Mouse (Mus musculus) limb, embryonic 10.5 days (tissue): ENCODE measurements at regions not wholly inside any gene's neighbourhood (a gene's known extent, or its start where the extent isn't known, plus 50 kb on each side); places are given as distances from the start of the nearest gene placed in this dataset.
A peak's percentile ranks its signal among the peaks of the same experiment; 100 is the strongest.
"Not testable (repeated sequence)": the region's sequence is repeated elsewhere in the genome, so short reads cannot be mapped to it uniquely, and the experiment has no call there.

ENCODE experiments used
- DNase-seq: peaks from one replicate; pipeline ENCODE4 v3.0.0-alpha.2; 2017; ENCODE audit warnings: low spot score
- H3K27ac ChIP-seq: fragments of 300-500 bp; sonication (generic); 2 replicates; pipeline ENCODE4 v1.5.1; 2016; ENCODE audit warnings: mild to moderate bottlenecking
- H3K27me3 ChIP-seq: fragments of 300-500 bp; sonication (generic); 2 replicates; pipeline ENCODE4 v1.6.1; 2016; ENCODE audit warnings: low read depth, mild to moderate bottlenecking; ENCODE audit not compliant: poor library complexity, severe bottlenecking
- H3K36me3 ChIP-seq: fragments of 300-500 bp; sonication (generic); 2 replicates; pipeline ENCODE4 v1.6.1; 2016; ENCODE audit warnings: mild to moderate bottlenecking, moderate library complexity
- H3K4me1 ChIP-seq: fragments of 300-500 bp; sonication (generic); 2 replicates; pipeline ENCODE4 v1.6.1; 2016
- H3K4me3 ChIP-seq: fragments of 300-500 bp; sonication (generic); 2 replicates; pipeline ENCODE4 v1.5.1; 2016; ENCODE audit warnings: mild to moderate bottlenecking, moderate library complexity
- H3K9me3 ChIP-seq: fragments of 300-500 bp; sonication (generic); replicated peaks from 2 replicates; pipeline ENCODE4 v1.6.1; 2016; ENCODE audit warnings: mild to moderate bottlenecking
- WGBS: fragments of 180-500 bp; shearing (Covaris S2); methylation state at CpG from one replicate; pipeline ENCODE4 v1.1.7; 2016; 5-methylcytosine and 5-hydroxymethylcytosine counted together

- DNase-seq, result no peak
- Histone ChIP-seq H3K36me3 (no peaks in the 10 kb centered on the region), H3K4me1 (0 out of 2 replicates have a peak, but pooled peaks cover 4% of the 10 kb centered on the region), H3K4me3 (no peak overlapping the region), H3K27ac (no peak overlapping the region), H3K9me3 (no peaks in the 10 kb centered on the region), H3K27me3 (no peaks in the 10 kb centered on the region)
- 85% methylated on average over 3 of the region's 3 CpGs for WGBS
These were observed 195.2 kb upstream of the Ccdc54 start for GRCm38 (mm10) chr16:50786199-50786598.

- H3K4me3 ChIP-seq, result no peak overlapping the region
- 0 out of 2 replicates have a peak, but pooled peaks cover 4% of the 10 kb centered on the region for H3K4me1 ChIP-seq
- H3K27me3 ChIP-seq, result no peaks in the 10 kb centered on the region
- H3K36me3 ChIP-seq, result no peaks in the 10 kb centered on the region
- no peak for DNase-seq
- no peaks in the 10 kb centered on the region for H3K9me3 ChIP-seq
- WGBS, result 92% methylated on average over 1 of the region's 1 CpGs
- no peak overlapping the region for H3K27ac ChIP-seq
These were observed 194.4 kb upstream of the Ccdc54 start for GRCm38 (mm10) chr16:50785384-50785783.

- WGBS, result 94% methylated on average over 3 of the region's 3 CpGs
- no peak overlapping the region for H3K27ac ChIP-seq
- 0 out of 2 replicates have a peak, but pooled peaks cover 4% of the 10 kb centered on the region for H3K4me1 ChIP-seq
- H3K9me3 ChIP-seq, result no peaks in the 10 kb centered on the region
- no peaks in the 10 kb centered on the region for H3K36me3 ChIP-seq
- DNase-seq, result no peak
- H3K27me3 ChIP-seq, result no peaks in the 10 kb centered on the region
- no peak overlapping the region for H3K4me3 ChIP-seq
These were observed 193.8 kb upstream of the Ccdc54 start for GRCm38 (mm10) chr16:50784651-50785228.

- WGBS, result 70% methylated on average over 20 of the region's 20 CpGs
- DNase-seq, result no peak
- H3K9me3 ChIP-seq, result no peaks in the 10 kb centered on the region
These were observed 193.1 kb upstream of the Ccdc54 start for GRCm38 (mm10) chr16:50783784-50784650.

GRCm38 (mm10) chr16:50783240-50783639, 192.3 kb upstream of the Ccdc54 start:
- 0 out of 2 replicates have a peak, but pooled peaks cover 4% of the 10 kb centered on the region for H3K4me1 ChIP-seq
- DNase-seq, result no peak
- 59% methylated on average over 6 of the region's 6 CpGs for WGBS

More at GRCm38 (mm10) chr16:50783784-50784650, 193.1 kb upstream of the Ccdc54 start:
- Histone ChIP-seq H3K36me3 (no peaks in the 10 kb centered on the region), H3K4me1 (0 out of 2 replicates have a peak, but pooled peaks cover 4% of the 10 kb centered on the region), H3K27me3 (no peaks in the 10 kb centered on the region), H3K4me3 (no peak overlapping the region), H3K27ac (no peak overlapping the region)

GRCm38 (mm10) chr16:50779030-50779784, 188.3 kb upstream of the Ccdc54 start:
- 0 out of 2 replicates have a peak, but pooled peaks cover 4% of the 10 kb centered on the region for H3K4me1 ChIP-seq
- no peak for DNase-seq
- H3K36me3 ChIP-seq, result no peaks in the 10 kb centered on the region
- H3K27me3 ChIP-seq, result no peaks in the 10 kb centered on the region
- 40% methylated on average over 6 of the region's 6 CpGs for WGBS
- H3K9me3 ChIP-seq, result no peaks in the 10 kb centered on the region
- no peak overlapping the region for H3K4me3 ChIP-seq
- no peak overlapping the region for H3K27ac ChIP-seq

More at GRCm38 (mm10) chr16:50783240-50783639, 192.3 kb upstream of the Ccdc54 start:
- Histone ChIP-seq H3K4me3 (no peak overlapping the region), H3K36me3 (no peaks in the 10 kb centered on the region), H3K27me3 (no peaks in the 10 kb centered on the region), H3K27ac (no peak overlapping the region), H3K9me3 (no peaks in the 10 kb centered on the region)

- H3K4me3 ChIP-seq, H3K4me1 ChIP-seq, H3K36me3 ChIP-seq, H3K9me3 ChIP-seq, DNase-seq, H3K27ac ChIP-seq, H3K27me3 ChIP-seq: not testable (repeated sequence)
- 96% methylated on average over 12 of the region's 12 CpGs for WGBS
These were observed 183.7 kb upstream of the Ccdc54 start for GRCm38 (mm10) chr16:50774699-50775098.

- WGBS, result 92% methylated on average over 11 of the region's 11 CpGs
- no peak overlapping the region for H3K27ac ChIP-seq
- 0 out of 2 replicates have a peak, but pooled peaks cover 4% of the 10 kb centered on the region for H3K4me1 ChIP-seq
- no peak for DNase-seq
- H3K9me3 ChIP-seq, result no peaks in the 10 kb centered on the region
- H3K27me3 ChIP-seq, result no peaks in the 10 kb centered on the region
- no peak overlapping the region for H3K4me3 ChIP-seq
- no peaks in the 10 kb centered on the region for H3K36me3 ChIP-seq
These were observed 175.3 kb upstream of the Ccdc54 start for GRCm38 (mm10) chr16:50766055-50766770.

- Histone ChIP-seq H3K27ac (no peak overlapping the region), H3K9me3 (no peaks in the 10 kb centered on the region), H3K27me3 (no peaks in the 10 kb centered on the region), H3K36me3 (no peaks in the 10 kb centered on the region), H3K4me3 (no peak overlapping the region), H3K4me1 (0 out of 2 replicates have a peak, but pooled peaks cover 4% of the 10 kb centered on the region)
- no peak for DNase-seq
- 76% methylated on average over 3 of the region's 3 CpGs for WGBS
These were observed 171.1 kb upstream of the Ccdc54 start for GRCm38 (mm10) chr16:50762096-50762495.

- 92% methylated on average over 5 of the region's 5 CpGs for WGBS
- Histone ChIP-seq H3K27ac (no peak overlapping the region), H3K4me1 (0 out of 2 replicates have a peak, but pooled peaks cover 4% of the 10 kb centered on the region), H3K27me3 (no peaks in the 10 kb centered on the region), H3K36me3 (no peaks in the 10 kb centered on the region), H3K4me3 (no peak overlapping the region), H3K9me3 (no peaks in the 10 kb centered on the region)
- DNase-seq, result no peak
These were observed 169.0 kb upstream of the Ccdc54 start for GRCm38 (mm10) chr16:50759979-50760378.

GRCm38 (mm10) chr16:50756696-50757095, 165.7 kb upstream of the Ccdc54 start:
- H3K27ac ChIP-seq, result no peak overlapping the region
- H3K4me1 ChIP-seq, result peaks cover 19% of the 10 kb centered on the region
- no peaks in the 10 kb centered on the region for H3K27me3 ChIP-seq
- H3K9me3 ChIP-seq, result no peaks in the 10 kb centered on the region
- DNase-seq, result peak; percentile 47
- H3K36me3 ChIP-seq, result no peaks in the 10 kb centered on the region
- 48% methylated on average over 4 of the region's 4 CpGs for WGBS
- no peak overlapping the region for H3K4me3 ChIP-seq
